Mouse (Mus musculus) testis, postnatal 10 days (tissue): Measurements from ENCODE around the gene Ccna1.
A peak's percentile ranks its signal among the peaks of the same experiment; 100 is the strongest.

Experiments used
- DNase-seq: peaks from one replicate; pipeline ENCODE4 v3.0.0; 2021; ENCODE audit warnings: low spot score

Gene Ccna1

DNA sequence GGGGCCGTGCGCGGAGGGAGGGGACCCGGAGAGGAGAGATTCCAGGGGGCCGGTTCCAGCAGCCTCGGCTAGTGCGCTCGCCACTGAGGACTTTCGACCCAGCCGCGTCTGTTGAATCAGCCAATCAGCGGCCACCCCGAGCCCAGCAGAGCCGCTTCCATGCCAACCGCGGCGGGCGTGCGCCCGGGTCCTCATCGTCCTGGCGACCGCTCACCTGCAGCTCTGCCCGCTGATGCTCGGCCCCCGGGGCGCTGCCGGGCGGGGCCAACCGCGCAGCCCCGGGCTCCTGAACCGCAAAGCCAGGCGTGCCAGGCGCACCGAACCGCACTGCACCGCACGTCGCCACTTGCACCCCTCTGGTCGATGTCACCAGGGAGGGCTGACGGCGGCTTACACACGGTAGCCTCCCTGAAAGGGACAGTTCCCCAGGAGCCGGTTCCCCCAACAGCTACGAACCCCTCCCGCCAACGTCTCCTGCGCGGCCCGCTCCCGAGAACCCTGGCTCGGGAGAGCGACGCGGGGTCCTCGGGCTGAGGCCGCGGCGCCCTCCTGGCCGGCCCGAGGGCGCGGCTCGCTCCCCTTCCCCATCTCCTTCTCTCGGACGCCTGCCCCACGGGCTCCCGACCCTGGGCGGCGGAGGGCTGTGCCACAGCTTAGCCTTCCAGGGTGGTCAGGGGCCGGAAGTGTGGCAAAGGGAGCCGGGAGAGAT lies at the start of gene Ccna1:
Ccna1 (minus strand) TSS at position 464 of the 709 bp plus-strand sequence.
- peak; percentile 61 for DNase-seq

DNA sequence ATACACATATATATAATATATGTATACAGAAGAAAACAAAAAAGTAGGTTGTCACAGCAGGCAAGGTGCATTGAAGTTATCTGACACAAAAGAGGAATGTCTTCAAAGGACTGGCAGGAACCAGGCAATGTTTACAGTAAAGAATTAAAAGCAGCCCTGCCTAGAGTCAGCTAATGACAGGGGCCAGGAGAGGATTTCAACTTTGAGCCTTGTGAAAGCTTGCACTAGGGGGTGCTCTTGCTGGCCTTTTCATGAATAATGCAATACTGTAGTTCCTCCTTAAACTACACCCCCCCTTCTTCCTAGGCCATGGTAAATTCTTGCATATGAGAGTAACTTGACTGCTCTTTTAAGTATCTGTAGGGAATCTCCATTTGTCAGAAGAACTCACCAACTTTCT lies 45.8 kb upstream of the Ccna1 start:
- no peak for DNase-seq

DNA sequence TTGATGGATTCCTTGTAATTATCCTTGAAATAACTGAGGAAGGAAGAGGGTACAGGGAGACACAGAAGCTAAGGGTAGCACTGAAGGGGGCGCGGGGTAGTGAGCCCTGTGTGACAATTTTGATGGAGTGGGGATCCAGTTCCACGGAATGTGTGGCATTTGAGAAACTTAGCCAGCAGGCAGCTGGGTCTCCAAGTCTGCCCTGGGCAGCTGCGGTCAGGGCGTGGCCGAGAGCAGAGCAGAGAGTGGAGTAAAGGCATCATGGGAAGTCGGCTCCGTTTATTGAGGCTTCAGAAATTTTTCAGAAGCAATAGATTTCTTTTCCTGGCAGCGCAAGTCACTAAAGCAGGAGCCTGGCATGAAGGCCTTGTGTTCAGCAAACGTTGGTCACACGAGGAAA lies 43.7 kb upstream of the Ccna1 start:
- DNase-seq, result no peak

DNA sequence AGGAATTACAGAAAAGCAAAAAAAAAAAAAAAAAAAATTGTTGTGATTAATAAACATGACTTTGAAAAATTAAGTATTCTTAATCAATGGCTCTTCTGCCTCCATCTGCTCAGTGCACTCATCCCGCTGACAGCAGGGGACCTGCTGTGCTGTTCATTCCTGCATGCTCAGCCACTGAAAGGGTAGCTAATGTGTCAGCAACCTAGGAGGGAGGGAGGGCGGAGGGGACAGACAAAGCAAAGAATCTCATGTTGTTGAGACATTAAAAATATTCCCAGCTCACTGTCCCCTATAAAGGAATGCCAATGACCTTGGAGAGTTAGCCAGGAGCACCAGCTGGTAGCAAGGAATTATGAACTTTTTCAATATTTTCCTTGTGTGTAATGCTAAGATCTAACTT lies 42.7 kb upstream of the Ccna1 start:
- DNase-seq, result no peak

DNA sequence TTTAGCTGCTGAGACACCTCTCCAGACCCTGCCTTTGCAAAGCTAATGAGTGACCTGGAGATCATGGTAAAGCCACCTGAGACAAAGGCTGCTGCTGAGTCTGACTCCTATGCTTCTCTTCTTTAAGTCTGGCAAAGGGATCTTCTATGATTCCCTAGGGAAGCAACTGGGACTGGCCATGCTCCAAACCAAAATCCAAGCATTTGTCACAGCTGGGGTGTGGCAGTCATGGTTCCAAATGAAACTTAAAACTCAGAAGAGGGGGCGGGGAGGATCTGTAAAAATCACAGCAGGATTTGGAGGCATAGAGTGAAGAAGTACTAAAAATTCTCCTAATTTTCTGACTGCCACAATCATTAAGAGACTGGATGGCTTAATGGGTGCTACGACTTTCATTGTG lies 41.9 kb upstream of the Ccna1 start:
- DNase-seq, result no peak

DNA sequence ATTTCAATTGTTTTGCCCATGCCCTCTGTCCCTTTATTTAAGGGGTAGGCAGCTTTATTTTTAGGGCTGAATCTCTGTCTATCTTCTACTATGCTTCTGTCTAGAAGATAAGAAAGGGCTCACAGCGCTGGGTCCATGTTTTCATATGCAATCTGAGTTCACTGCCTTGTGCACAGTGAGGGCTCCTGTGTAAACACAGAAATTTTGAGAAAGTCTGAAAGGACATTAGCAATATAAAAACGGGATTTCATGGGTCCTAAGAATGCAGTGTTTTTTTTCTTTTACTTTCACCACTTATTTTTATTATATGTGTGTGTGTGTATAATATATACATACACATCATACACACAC lies 41.3 kb upstream of the Ccna1 start:
- no peak for DNase-seq

DNA sequence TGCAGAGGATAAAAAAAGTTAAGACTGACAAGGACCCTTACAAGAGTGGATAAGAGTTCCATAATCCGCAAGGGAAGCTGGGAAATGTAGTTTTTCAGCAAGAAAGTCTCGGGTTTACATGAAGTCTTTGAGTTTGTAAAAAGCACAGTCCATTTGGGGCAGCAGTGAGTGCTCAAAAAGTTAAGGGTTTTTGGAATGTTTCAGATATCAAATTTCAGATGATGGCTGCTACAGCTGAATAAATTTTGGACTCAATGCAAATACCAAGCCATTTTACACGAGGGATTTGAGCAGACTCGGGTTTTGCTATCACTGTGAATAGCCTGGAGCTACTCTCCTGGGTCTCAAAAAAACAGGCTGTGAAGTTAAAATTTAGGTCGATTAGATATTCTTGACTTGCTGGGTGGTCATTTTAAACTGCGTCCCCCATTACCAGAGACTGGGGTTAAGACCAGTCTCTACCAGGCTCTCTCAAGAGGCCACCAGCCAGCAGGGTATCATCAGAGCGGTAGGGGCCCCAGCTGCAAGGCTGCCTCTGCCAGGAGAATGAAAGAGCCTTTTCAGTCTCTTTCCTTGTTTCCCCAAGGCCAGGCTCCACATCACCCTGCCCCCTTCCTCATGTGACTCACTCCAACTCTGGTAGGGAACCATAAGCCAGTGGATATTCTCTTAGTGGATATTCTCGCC lies 40.8 kb upstream of the Ccna1 start:
- peak; percentile 59 for DNase-seq

DNA sequence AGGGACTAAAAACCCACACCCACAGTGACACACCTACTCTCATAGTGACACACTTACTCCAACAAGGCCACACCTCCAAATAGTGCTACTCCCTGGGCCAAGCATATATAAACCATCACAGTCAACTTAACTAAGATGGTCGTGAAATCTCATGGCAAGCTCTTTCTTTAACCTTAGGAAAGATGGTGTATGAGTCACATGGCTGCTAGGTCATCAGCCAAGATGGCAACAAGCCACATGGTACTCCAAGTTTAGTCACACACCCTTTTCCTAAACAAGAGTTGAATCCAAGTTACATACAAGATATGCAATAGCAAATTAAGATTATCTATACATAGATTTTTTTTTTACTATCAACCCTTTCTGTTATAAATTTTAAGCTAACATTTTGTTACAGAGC lies 37.9 kb upstream of the Ccna1 start:
- no peak for DNase-seq

DNA sequence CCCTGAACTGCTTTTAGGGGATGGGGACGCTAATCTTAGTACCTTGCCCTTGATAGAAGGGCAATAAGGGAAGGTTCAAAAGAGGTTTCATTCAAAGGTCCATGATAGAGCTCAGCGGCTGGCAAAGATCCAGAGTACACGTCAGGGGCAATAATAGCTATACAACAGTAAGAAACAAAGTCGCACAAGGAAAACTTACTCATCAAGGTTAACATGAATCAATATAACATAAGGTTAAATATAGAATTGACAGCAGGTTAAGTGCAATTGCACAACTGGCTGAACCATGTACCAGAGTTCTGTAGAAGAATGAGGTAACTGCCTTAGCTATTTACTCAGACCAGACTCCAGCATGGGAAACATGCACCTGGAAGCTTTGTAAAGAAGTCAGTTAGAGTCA lies 34.0 kb upstream of the Ccna1 start:
- no peak for DNase-seq

DNA sequence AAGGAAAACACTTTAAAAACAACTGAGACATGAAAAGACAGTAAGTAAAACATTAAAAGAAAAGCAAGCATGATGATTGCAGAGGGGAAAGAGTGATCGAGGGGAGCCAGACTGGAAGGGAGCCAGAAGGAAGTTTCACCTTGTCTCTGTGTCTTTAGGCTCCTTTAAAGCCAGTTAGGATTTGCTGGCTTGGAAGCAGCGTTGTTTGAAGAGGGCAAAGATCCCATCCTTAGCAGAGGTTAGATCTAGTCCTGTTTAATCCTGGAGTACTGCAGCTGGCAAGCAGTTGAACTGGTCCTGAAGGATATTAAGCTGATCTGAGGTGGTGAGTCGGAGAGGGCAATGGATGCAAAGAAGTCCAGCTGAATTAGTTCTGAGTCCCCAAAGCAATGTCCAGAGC lies 33.5 kb upstream of the Ccna1 start:
- DNase-seq, result no peak

DNA sequence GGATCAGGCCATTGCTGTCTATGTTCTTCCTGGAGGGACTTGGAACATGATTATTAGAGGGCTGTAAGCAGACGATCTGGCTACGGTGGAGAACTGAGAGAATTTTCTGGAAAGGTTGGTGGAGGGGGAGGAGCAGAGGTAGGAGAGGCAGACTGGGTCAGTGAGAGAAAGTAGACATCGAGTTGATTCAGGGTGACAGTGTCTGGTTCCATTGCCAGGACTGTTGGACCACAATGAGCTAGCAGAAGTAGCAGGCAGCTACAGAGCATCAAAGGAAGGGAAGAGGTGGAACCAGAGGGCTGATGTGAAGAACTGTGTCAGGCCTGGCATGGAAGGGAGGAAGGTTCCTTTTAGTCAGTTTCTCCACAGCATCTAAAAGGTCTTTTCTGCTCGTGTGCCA lies 33.1 kb upstream of the Ccna1 start:
- DNase-seq, result no peak

DNA sequence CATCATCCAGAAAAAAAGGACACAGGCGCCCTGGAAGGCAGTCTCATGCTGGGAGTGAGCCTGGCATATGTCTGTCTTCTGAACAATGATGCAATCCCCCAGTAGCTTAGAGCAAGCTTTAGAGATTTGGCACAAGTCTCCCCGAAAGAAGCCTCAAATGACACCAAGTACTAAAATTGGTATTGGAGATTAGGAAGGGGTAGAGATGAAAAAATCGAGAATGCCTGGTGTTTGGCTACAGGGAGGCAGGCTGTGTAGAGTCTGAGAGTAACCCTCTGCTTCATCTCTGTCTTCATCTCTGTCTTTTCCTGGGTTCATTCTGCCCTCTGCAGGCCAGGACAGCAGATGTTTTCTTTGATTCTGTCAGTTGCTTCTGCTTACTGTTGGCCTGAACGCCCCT lies 32.1 kb upstream of the Ccna1 start:
- DNase-seq, result no peak

DNA sequence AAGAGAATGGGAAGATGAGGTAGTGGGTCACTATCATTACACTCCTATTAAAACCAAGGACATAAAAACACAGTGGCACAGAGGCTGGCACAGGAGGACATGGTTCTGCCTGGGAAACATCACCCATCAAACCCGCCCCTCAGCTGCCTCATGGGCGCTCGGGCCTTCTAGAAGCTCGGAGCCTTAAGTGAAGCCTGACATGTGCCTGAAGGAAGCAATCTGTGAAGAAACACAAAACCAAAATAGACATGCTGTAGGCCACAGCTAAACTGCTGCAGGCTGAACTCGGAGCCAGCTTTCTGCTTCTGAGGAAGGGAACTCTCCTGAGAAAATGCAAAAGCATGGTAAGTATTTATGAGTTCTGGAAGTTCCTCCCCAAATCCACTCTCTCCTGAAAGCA lies 31.6 kb upstream of the Ccna1 start:
- no peak for DNase-seq

DNA sequence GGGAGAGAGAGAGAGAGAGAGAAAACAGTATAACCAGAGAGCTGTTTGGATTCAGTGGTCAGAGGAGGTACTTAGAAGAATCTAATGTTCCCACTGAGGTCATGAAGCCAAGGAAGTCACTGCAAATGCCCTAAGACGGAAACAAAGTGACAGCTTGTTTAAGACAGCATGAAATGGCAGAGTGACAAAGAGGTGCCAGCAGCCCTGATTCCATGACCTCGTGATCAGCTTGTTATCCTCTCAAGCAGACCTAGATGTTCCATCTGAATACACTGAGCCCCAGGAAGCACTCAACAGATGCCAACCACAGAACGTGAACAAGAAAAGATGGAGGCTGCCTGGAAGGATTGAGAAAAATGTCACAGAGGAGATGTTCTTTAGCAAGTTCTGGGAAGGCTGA lies 30.4 kb upstream of the Ccna1 start:
- no peak for DNase-seq

DNA sequence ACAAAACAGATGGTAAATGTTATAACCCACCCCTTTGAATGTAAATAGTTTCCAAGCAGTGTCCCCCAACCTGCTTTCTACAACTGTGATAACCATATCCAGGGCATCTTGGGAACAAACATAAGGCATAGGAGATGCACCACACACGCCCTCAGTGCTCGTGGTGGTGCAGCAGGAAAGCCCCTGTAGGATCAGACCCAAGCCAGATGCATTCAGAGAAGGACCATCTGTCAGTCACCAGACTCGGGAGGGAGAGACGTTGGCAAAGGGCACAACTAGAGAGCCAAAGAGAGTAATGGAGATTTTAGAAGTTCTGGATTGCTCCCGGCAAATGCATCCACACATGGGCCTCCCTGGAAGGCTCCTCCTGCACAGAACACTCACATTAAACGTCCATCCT lies 29.5 kb upstream of the Ccna1 start:
- DNase-seq, result no peak

DNA sequence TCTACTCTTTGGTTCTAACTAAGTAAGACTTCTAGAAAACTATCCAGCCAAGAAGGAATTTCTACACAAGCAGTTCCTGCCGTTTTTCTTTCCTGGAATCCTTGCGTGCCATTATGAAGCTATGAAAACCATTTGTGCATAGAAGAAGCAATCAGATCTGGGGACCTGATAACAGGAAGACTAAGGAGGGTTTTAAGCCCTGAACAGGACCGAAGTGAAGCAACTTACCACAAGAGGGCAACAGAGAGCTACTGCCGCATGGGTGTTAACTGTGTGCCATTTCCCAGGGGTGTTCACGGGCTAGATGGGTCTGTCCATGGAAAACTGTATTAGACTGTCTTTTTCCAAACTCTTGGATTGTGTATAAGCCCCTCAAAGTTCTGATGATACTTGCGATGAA lies 24.8 kb upstream of the Ccna1 start:
- DNase-seq, result peak; percentile 81

DNA sequence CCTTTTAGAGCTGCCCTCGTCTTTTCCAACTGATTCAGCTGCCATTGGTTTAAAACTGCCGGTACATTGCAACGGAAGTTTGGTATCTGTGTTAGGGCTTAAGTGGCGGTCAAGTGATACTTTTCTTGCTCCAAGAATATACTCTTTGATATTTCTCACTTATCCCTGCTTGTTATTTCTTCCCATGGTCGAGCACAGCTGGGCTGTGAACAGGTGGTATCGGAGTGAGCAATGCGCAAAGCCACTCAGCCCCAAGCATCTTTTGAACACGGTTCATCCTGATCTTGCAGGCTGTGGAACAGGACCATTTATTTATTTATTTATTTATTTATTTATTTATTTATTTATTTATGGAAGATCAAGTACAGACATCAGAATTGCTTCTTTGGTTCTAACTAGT lies 24.3 kb upstream of the Ccna1 start:
- DNase-seq, result no peak

DNA sequence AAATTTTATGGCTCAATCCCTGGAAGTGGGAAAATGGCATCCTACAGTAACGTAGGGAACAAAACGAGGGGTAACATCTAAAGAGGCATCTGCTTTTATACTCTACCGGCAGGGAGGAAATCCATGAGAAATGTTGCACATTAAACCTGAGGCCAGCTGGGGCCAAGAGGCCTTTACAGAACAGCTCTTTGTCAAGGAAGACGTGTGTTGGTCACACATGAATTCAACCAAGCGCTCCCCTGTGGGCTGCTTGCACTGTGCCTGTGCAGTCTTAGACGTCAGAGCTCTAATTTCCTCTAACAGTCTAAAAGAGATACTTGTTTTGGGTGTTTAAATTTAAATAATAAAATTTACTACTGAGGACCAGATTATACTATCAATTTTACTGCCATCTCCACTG lies 22.9 kb upstream of the Ccna1 start:
- DNase-seq, result no peak

DNA sequence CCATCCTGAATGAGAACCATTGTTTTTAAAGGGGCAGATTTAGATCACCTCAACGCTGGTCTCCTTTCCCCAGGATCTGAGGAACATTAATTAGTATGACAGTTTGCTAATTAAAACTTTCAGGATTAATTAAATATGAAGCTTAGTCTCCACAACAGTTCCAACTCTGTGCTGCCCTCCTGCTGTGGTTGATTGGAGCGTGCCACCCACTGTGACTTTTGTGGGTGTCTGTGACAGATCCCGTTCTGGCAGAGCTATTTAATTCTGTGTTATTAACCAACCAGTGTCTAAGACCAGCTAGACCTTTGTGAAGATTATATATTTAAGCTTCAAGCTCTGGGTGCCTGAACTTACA lies 20.0 kb upstream of the Ccna1 start:
- no peak for DNase-seq

DNA sequence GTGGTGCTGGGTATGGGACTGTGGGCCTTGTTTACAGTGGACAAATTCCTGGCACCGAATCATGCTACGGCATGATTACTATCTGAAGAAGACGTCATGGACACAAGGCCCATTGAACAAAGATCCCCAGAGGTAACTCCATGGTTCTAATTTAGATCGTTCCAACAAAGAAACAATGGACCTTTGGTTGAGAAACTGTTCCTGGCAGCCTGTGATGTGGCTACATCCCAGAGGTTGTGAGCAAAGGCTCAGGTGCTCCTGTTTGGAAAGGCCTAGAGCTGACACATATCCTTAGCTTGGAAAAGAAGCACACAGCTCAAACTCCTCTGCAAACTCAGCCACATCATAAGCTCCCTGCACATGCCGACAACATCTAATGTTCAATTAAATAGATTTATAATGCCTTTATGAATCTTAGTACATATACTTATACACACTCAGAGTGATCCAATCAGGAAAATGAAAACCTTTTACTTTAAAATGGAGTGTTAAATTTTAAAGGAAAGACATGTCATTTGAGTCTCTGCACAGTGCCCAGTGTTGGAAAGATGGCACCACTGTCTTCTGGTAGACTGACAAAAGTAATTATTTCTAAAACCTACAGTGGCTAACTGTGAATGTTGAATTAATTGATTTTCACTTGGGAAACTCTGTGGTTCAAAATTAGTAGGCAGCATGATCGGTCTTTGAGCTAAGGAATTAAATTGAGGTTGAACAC lies 19.4 kb upstream of the Ccna1 start:
- DNase-seq, result no peak

DNA sequence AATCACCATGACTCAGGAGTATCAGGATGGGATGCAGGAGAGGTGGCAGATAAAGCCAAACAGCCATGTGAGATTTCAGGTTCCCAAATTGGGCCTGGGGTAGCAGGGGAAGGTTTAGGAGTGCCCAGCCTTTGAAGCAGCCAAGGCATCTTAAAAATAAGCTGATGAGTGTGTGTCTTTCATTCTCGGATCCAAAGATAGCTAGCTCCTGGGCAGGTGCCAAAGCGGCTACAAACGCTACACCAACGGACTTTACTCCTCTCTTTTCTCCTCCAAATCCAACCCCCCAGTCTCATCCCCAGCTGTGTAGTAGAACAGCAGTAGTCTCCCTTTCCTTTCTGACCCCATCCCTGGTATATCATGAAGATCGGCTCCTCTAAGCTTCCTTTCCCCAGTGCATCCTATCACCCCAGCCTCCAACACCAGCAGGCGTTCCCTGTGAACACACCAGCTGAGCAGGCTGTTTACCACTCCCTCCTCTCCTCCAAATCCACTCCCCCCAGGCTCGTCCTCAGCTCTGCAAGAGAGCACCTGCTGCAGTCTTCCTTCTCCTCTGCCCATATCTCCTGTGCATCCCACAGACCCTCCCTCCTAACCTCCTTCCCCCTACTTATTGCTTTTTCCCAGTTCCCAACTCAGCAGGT lies 12.6 kb upstream of the Ccna1 start:
- DNase-seq, result no peak

DNA sequence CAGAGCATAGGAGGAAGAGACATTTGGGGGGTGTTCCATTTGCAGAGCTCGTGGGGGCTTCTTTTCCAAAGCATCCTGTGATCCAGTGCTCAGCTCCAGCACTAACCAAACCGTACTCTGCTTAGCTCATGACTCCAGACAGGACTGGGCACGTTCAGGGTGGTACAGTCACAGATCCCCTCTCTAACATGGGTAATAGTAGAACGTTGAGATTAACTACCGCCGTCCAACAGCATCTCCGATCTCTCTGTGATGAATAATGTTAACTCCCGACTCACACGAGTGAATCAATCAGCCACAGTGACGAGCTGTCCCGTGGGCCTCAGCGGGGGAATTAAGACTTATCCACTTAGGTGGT lies 11.3 kb upstream of the Ccna1 start:
- DNase-seq, result no peak
